Mouse (Mus musculus) ES-Bruce4 (cell line): Measurements from ENCODE around the gene Zfp787. TPM values are rescaled to one million over a fixed set of nuclear protein-coding genes. Genes with fewer than 3 reads are reported as not detected.

Experiments used
- H3K27ac ChIP-seq: 2 replicates; pipeline ENCODE4 v1.5.1; 2012; ENCODE audit warnings: low read length, inconsistent platforms; ENCODE audit not compliant: insufficient read depth
- H3K27me3 ChIP-seq: 2 replicates; pipeline ENCODE4 v1.6.1; 2012; ENCODE audit warnings: mild to moderate bottlenecking, low read length, inconsistent platforms; ENCODE audit not compliant: control insufficient read depth, poor library complexity, insufficient read depth, severe bottlenecking
- H3K36me3 ChIP-seq: 2 replicates; pipeline ENCODE4 v1.6.1; 2012; ENCODE audit warnings: inconsistent platforms, mild to moderate bottlenecking, low read length, moderate library complexity; ENCODE audit not compliant: control insufficient read depth, poor library complexity, insufficient read depth, severe bottlenecking
- H3K4me1 ChIP-seq: one replicate; pipeline ENCODE4 v1.8.1; 2011; ENCODE audit warnings: low read length; ENCODE audit not compliant: control insufficient read depth, insufficient read depth
- H3K4me3 ChIP-seq: 2 replicates; pipeline ENCODE4 v1.5.1; 2011; ENCODE audit warnings: low read depth, mild to moderate bottlenecking, low read length
- H3K9ac ChIP-seq: 2 replicates; pipeline ENCODE4 v1.6.1; 2012; ENCODE audit warnings: low read depth, mild to moderate bottlenecking, inconsistent platforms; ENCODE audit not compliant: poor library complexity, severe bottlenecking
- H3K9me3 ChIP-seq: replicated peaks from 2 replicates; pipeline ENCODE4 v1.6.1; 2012; ENCODE audit warnings: mild to moderate bottlenecking, low read length, inconsistent platforms; ENCODE audit not compliant: control insufficient read depth, poor library complexity, insufficient read depth, severe bottlenecking
- CTCF ChIP-seq: IDR thresholded peaks from one replicate; pipeline ENCODE4 v1.8.1; 2011; ENCODE audit warnings: low read depth, low read length
- EP300 ChIP-seq: IDR thresholded peaks from 2 replicates; pipeline ENCODE4 v1.6.1; 2011; ENCODE audit warnings: low read depth, low read length; ENCODE audit not compliant: insufficient read depth
- POLR2A ChIP-seq: IDR thresholded peaks from one replicate; pipeline ENCODE4 v1.8.1; 2011; ENCODE audit warnings: low read length; ENCODE audit not compliant: insufficient read depth
- polyA plus RNA-seq: library from polyadenylated mRNA; stranded (reverse); fragments of >200 nt; gene quantifications from 2 replicates; pipeline ENCODE4 v1.2.4, GENCODE M21; 2011; ENCODE audit warnings: low read depth; ENCODE audit not compliant: missing spikeins, insufficient read depth, insufficient read length

The Zfp787 gene
- polyA plus RNA-seq, 1 experiment = 24.1 TPM

DNA sequence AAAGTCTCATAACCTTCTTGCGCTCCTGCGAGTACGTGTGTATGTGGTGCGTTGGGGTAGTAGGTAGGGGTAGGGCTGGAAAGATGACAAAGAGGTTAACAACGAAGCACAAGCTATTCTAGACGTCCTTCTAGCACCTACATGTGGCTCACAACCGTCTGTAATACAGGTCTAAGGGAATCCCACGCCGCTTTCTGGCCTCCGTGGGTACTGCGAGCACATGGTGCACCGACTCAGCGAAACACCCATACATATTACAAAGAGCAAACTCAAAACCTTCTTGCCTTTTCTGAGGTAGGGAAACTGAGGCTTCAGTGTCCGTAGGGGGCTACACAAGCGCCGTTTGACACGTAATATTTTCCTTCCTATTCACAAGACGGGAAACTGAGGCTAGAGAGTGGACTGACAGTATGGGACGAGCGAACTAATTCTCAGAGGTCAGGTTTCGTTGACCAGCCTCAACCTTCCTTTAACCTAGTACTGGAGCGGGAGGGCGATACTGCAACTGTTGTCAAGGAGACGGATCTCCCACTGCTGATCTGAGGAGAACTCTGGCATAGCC lies 15.7 kb upstream of the Zfp787 start:
- peak overlapping the region; percentile 72 for H3K27ac ChIP-seq
- H3K9ac ChIP-seq = peak overlapping the region; percentile 13
- no peaks in the 10 kb centered on the region for H3K9me3 ChIP-seq
- H3K36me3 ChIP-seq = peaks cover 9% of the 10 kb centered on the region
- TF ChIP-seq CTCF = peak; percentile 8
- no peak for TF ChIP-seq POLR2A
- TF ChIP-seq EP300 = no peak
- no peaks in the 10 kb centered on the region for H3K27me3 ChIP-seq
- no peaks in the 10 kb centered on the region for H3K4me1 ChIP-seq
- peak overlapping the region; percentile 97 for H3K4me3 ChIP-seq

DNA sequence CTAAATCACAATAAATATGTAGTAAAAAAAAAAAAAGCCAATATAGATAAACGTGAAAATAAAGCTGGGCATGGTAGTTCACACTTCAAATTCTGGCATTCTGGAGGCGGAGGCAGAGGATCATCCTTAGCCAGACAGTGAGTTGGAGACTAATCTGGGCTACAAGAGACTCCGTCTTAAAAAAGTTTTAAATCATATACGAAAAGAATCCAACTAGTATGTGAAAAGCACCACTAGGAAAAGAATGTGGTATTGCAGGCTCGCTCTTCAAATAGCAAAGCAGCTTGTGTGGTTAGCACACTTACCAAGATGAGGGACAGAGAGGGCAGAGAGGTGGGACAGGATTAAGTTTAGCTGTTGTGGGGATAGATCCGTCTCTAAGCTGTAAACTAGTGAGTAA lies 15.1 kb upstream of the Zfp787 start:
- no peaks in the 10 kb centered on the region for H3K4me1 ChIP-seq
- no peak overlapping the region for H3K4me3 ChIP-seq
- no peaks in the 10 kb centered on the region for H3K27me3 ChIP-seq
- peaks cover 7% of the 10 kb centered on the region for H3K36me3 ChIP-seq
- peak overlapping the region; percentile 13 for H3K9ac ChIP-seq
- no peak for TF ChIP-seq CTCF
- no peak for TF ChIP-seq EP300
- TF ChIP-seq POLR2A = no peak
- peak overlapping the region; percentile 72 for H3K27ac ChIP-seq
- no peaks in the 10 kb centered on the region for H3K9me3 ChIP-seq

DNA sequence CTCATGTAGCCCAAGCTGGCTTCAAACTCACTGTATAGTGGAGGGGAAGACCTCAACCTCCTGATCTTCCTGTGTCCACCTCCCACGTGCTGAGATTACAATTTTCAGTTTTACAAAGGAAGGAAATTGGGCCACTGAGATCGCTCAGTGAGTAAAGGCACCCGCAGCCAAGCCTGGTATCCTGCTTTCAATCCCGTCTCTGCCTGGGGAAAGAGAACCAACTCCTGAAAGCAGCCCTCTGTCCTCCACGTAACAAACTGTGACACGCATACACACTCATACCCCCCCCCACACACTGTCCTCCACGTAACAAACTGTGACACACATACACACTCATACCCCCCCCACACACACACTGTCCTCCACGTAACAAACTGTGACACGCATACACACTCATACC lies 14.6 kb upstream of the Zfp787 start:
- Histone ChIP-seq H3K27ac (no peak overlapping the region), H3K4me1 (no peaks in the 10 kb centered on the region), H3K9ac (peak overlapping the region; percentile 13; the same call in 1 of the 2 replicates), H3K9me3 (no peaks in the 10 kb centered on the region), H3K36me3 (peaks cover 3% of the 10 kb centered on the region), H3K4me3 (no peak overlapping the region), H3K27me3 (no peaks in the 10 kb centered on the region)
- TF ChIP-seq POLR2A (no peak), EP300 (no peak), CTCF (no peak)

DNA sequence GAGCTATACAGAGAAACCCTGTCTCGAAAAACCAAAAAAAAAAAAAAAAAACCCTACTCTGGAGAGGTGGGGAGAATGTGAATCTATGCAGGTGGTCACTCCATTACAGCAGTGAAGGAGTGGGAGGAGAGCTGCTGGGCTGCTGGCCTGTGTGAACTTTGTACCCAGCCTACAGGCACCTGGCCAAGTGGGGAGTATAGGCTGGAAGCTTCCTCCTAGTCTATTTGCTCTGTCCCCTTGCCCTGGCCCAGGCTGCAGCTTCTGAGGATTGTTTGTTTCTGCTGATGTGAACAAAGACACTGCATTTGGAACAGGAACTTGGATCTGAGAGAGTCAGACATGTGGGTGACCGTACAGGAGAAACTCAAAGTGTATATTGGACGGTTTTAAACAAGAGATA lies 13.6 kb upstream of the Zfp787 start:
- Histone ChIP-seq H3K27ac (no peak overlapping the region), H3K9ac (no peak overlapping the region), H3K4me1 (no peaks in the 10 kb centered on the region)

DNA sequence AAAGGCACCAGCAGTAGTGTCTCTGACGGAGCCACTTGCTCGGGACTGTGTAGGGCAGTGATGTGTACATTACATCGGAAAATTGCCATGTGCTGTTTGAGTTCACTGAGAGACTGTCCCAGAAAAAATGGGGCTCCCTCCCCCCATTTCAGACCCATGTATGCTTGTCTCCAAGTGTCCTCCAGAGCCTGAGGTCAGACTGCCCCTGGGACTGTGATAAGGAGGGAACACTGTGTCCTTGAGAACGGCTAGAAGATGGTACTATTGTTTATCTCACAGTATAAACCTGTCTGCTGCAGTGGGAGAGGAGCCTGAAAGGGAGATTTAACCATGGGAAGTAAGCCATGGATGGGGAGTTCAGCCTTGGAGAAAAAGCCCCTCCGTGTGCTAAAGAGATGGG lies 8.9 kb upstream of the Zfp787 start:
- Histone ChIP-seq H3K27me3 (no peaks in the 10 kb centered on the region), H3K9me3 (no peaks in the 10 kb centered on the region), H3K27ac (no peak overlapping the region), H3K4me1 (no peaks in the 10 kb centered on the region), H3K36me3 (no peaks in the 10 kb centered on the region), H3K9ac (no peak overlapping the region), H3K4me3 (no peak overlapping the region)
- TF ChIP-seq EP300 = no peak
- no peak for TF ChIP-seq CTCF
- TF ChIP-seq POLR2A = no peak

More for the DNA sequence above, 13.6 kb upstream of the Zfp787 start:
- no peaks in the 10 kb centered on the region for H3K27me3 ChIP-seq
- H3K36me3 ChIP-seq = no peaks in the 10 kb centered on the region
- TF ChIP-seq CTCF (no peak), POLR2A (no peak), EP300 (no peak)
- no peak overlapping the region for H3K4me3 ChIP-seq
- no peaks in the 10 kb centered on the region for H3K9me3 ChIP-seq

DNA sequence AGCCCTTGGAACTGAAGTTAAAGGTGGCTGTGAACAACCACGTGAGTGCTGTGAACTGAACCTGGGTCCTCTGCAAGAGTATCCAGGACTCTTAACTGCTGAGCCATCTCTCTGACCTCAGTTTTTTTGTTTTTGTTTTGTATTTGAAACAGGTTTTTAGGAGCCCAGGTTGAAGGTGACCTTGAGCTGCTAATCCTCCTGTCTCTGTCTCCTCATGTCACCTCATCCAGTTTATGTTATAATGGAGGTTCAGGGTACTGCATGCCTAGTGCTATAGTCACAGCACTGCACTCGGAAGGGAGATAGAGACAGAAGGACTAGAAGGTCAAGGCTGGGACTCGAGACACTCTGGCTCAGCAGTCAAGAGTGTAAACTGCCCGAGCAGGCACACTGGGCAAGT lies 6.4 kb upstream of the Zfp787 start:
- Histone ChIP-seq H3K27ac (no peak overlapping the region), H3K27me3 (no peaks in the 10 kb centered on the region)
- no peak for TF ChIP-seq POLR2A

DNA sequence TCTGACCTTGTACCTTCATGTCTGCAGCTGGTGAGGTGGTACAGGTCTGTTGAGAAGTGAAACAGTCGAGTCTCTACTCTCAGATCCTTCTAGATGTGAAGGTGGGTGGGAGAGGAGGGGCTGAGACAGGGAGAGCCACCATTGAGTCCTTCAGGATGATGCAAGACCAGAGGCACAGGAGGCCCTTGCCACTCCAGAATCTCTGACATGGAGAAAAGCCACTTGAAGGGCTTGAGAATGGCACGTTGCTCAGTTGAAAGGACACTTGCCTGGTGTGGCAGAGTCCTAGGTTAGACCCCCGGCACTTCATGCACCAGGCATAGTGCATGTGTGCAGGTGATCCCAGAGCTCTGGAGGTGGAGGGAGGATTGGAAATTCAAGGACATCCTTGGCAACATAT lies 5.7 kb upstream of the Zfp787 start:
- H3K4me3 ChIP-seq = no peak overlapping the region

More for the DNA sequence above, 6.4 kb upstream of the Zfp787 start:
- no peaks in the 10 kb centered on the region for H3K9me3 ChIP-seq
- no peaks in the 10 kb centered on the region for H3K4me1 ChIP-seq
- no peaks in the 10 kb centered on the region for H3K36me3 ChIP-seq
- H3K9ac ChIP-seq = no peak overlapping the region
- H3K4me3 ChIP-seq = no peak overlapping the region

More for the DNA sequence above, 5.7 kb upstream of the Zfp787 start:
- H3K27me3 ChIP-seq = no peaks in the 10 kb centered on the region
- H3K4me1 ChIP-seq = no peaks in the 10 kb centered on the region
- TF ChIP-seq POLR2A (no peak), EP300 (no peak), CTCF (no peak)
- no peaks in the 10 kb centered on the region for H3K36me3 ChIP-seq
- no peak overlapping the region for H3K27ac ChIP-seq
- no peaks in the 10 kb centered on the region for H3K9me3 ChIP-seq
- H3K9ac ChIP-seq = no peak overlapping the region
